Mouse (Mus musculus) skeletal muscle tissue, adult 2 months (tissue): ENCODE measurements around the gene Rad54l.

Source experiments
- DNase-seq: peaks from one replicate; pipeline ENCODE4 v3.0.0-alpha.2; 2012; ENCODE audit warnings: low read depth, low spot score

Gene Rad54l

DNA sequence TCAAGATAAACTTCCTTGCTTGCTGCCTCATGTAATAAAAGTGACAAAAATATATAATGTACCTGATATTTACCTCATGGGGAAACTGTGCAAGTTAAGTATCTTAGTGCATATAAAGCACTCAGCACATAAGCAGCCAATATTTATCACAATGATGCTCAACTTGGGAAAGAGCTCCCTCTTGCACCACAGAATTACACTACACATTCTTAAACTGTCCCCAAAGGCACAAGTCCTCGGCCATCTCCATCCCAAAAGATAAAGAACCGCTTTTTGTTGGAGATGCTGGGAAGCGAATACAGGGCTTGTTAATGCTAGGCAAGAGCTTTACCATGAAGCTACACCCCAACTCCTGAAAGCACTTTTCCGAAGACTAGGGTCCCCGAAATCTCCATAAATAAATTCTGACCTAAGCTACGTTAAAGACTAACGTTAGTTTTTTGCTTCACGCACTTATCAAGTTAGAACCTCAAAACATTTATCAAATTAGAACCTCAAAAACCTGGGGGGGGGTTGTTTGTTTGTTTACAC lies 49.3 kb downstream of the Rad54l start:
- no peak for DNase-seq

DNA sequence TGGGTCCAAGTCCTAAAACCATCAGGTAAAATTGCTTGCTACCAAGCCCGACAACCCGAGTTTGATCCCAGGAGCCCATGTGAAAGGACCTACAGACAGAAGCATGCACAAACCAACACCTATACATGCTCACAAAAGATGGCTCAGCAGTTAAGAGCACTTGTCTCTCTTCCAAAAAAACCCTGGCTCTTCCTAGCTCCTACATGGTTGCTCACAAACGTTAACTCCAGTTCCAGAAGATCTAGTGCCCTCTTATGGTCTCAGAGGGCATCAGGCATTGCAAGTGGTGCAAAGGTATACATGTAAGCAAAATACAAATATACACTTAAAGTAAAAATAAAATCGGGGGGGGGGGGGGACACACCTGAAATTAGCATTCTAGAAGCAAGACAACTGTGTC lies 50.3 kb downstream of the Rad54l start:
- no peak for DNase-seq

DNA sequence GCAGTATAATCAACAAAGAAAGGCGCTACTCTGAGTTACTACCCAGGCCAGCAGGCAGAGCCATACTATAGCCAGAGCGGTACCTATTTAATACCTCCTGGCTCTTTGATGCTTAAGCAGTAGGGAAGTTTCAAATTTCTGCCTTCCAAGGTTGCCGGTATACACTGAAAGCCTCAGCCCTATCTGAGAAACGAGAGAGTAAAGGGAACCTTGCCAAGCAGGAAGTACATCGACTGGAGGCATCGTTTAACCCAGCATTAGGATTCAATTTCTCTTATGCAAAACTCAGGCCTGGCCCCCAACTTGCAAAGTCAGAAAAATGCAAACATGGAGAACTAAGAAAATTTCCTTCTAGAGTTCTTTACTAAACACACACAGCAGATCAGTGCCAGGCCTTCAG lies 53.4 kb downstream of the Rad54l start:
- DNase-seq = no peak

DNA sequence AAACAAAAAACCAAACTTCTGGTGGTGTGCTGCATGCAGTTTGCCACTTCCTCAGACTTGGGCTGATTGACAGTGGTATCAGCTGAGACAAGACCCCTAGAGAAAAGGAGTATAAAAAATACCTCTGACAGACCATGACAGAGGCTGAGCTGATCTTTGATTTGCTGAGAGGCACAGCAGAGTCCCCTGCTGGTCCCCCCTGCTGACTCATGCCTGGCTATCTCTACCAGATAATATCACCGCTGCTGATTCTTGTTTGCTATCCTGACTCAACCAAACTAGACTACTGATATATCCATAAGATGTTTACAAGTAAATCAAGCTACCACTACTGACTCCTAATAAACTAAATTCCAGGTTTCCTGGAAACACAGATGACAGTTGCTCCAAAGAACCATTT lies 59.6 kb downstream of the Rad54l start:
- DNase-seq = no peak

DNA sequence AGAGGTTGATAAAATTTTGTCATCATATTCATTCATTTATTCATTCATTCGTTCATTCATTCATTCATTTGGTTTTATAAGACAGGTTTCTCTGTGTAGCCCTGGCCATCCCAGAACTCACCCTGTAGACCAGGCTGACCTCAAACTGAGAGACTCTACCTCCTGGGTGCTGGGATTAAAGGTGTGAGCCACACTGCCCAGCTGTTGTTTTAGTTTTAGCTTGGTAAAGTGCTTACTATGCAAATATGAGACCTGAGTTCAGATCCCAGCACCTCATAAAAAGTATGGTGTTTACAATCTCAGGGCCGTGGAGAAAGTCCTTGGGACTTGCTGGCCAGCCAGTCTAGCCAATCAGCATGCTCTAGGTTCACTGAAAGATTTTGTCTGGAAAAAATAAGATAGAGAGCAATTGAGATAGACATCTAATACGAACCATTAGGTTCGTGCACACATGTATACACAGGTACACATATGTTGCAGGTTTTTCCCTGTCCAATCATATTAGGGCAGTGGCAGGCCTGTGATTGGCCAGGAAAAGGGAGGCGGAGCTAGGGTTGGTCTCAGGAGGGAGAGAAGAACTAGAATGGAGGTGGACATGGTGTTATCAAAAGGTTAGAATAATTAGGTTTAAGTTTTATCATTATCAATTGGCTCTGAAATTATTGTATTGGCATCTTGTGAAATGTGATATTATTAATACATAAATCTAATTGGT lies 64.3 kb downstream of the Rad54l start:
- no peak for DNase-seq

DNA sequence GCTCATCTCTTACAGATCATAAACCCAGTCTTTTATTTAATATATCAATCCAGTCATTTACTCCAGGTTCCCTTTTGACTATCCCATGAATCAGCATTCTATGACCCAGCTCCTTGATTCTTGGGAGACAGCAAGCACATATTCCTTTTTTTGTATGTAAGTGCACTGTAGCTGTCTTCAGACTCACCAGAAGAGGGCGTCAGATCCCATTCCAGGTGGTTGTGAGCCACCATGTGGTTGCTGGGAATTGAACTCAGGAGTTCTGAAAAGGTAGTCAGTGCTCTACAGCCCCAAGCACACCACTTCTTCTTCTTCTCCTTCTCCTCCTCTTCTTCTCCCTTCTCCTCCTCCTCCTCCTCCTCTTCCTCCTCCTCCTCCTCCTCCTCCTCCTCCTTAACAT lies 65.9 kb downstream of the Rad54l start:
- no peak for DNase-seq

DNA sequence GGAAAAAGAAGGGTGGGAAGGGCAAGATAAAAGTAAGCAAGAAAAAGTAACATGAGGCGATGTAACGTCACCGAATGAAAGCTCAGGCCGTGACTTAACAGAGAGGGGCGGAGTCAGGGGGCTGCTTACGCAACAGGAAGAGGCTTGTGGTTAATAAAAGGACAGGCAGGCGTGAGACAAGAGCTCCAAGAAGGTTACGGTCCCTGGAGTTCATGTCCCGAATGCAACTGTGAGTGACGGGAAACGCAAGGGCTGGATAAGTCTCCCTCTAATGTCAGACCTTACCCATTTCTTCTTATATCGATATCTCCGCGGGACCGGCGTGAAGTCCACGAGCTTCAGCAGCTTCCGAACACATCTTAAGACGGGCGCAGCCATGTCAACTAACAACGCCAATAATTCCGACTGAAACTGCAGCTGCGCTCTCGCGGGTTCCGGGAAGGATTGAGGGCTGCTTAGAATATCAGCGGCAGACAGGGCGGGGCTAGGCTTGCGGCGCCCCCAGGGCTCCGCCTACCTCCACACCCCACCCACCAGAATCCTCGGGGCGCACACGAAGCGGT lies 70.0 kb downstream of the Rad54l start, which contains the start of gene Nsun4:
Nsun4 (minus strand) TSS at position 478 of the 563 bp plus-strand sequence.
- peak; percentile 84 for DNase-seq

DNA sequence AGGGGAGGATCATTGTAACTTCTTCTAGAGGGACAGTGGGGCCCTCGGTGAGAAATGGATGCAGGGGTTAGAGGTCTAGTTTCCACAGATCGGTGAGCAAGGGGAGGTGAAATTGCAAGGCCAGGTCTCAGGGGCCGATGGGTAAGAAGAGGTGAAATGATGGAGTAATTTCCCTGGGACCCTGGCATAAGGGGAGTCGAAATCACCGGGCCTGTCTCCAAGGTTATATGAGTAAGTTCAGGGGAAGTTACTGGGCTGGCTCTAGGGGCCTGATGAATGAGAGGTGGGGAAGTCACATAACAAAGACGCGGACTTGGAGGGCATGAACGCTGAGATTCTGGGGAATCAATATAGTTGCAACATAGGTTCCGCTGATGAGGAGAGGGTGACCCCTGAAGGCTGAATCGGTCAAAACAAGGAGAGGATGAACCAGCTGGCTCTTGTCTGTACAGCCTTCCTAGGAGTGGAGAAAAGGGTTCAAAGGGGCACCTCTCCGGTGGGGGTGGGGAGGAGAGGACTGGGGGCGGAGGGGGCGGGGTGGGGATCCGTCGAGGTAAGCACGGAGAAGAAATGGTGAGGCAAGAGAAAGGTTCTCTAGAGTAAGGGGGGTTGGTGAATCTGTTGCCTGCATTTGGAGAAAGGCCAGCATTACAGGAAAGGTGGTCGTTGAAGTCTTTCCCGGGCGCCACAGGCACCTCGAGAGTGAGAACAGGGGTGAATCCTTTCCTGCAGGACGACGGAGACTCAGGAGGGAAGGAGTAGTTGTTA lies 70.8 kb downstream of the Rad54l start:
- no peak for DNase-seq

DNA sequence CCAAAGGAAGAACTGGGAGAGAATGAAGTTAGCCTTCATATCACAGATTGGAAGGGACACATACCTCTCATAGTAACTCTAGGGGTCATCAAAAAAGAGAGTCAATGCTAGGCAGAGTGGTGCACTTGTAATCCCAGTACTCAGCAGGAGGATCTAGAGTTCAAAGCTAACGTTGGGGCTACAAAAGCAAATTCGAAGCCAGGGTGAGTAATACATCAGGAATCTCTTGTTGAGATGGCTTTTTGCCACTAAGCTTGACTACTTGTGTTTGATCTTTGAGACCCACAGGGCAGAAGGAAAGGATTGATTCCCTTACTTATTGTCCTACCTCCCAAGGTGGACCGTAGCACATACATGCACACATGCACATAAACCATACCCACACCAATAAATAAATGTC lies 74.3 kb downstream of the Rad54l start:
- DNase-seq = no peak

DNA sequence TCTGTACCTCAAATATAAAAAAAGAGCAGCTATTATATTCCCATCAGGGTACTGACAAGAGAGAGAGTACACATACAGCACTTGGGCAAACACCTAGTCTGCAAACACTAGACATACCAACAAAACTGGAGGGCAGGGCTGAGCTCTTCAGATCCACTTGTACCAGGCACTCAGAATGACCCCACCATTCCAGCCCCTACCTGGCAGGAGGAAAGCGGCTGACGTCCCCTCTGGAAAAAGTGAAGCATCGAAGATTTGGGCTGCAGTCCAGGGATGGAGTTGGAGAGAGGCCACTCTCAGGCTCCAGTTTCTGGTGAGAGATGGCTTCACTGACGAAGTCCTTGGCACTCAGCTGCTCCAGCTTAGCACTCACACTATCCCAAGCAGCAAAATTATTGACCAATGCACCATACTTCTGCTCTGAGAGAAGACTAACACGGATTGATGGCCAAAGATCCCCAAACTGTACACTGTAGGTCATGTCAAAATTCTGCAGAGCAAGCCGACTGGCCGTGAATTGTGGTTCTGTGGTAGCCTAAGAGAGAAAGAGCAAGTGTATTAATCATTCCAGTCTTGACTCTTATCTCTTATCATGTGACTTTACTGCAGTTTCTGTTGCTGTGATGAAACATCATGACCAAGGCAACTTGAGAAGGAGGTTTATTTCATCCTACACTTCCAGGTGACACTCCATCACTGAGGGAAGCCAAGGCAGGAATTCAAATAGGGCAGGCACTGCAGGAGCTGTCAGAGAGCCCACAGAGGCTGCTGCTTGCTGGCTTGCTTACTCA lies 75.2 kb downstream of the Rad54l start:
- DNase-seq = peak; percentile 21

DNA sequence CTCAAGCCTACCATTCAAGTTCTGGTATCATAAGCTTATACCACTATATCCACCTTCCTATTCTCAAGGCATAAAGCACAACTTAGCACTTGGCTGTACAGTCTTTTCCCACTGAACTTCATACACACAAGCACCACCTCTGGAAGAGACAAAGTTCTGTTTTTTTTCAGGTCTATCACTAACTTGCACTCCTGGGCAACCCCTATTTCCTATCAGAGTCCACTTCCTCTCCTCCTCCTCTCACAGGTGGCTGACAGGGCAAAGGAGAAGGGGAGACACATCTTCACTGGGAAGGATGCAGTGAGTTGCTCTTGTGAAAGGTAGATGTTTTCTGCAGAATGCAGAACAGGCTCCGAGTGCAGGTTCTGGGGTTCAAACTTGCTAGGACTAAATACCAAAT lies 75.8 kb downstream of the Rad54l start:
- DNase-seq = no peak

DNA sequence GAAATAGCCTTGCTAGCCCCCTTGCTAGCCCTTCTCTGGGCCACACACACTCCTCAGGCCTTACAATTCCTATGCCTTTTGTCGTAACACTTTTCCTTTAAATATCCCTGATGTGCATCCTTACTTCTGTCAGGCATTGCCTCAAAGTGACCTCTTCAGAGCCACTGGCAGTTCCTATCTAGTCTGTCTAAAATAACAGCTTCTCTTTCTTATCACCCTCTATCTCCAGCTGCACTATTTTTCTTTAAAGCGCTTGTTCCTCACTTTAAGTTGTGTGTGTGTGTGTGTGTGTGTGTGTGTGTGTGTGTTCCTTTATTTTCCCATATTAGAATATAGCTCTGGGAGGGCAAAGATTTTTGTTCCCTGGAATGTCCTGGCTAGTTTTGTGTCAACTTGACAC lies 76.9 kb downstream of the Rad54l start:
- DNase-seq = no peak
